Mouse (Mus musculus) brain, embryonic 14.5 days (tissue): ENCODE measurements around the gene Nedd9. TPM values are rescaled to one million over a fixed set of nuclear protein-coding genes. Genes with fewer than 3 reads are reported as not detected.

Source experiments
- DNase-seq: peaks from one replicate; pipeline ENCODE4 v3.0.0-alpha.2; 2011; ENCODE audit warnings: low read depth
- CTCF ChIP-seq: fragments of 200-500 bp; IDR thresholded peaks from 2 replicates; pipeline ENCODE4 v1.5.1; 2012; ENCODE audit warnings: inconsistent platforms, mild to moderate bottlenecking, moderate library complexity, borderline replicate concordance; ENCODE audit not compliant: insufficient read depth, insufficient read length; ENCODE audit errors: extremely low read depth
- POLR2A ChIP-seq: fragments of 200-500 bp; IDR thresholded peaks from 2 replicates; pipeline ENCODE4 v1.6.1; 2012; ENCODE audit warnings: mild to moderate bottlenecking, inconsistent platforms, borderline replicate concordance; ENCODE audit not compliant: poor library complexity, insufficient read depth, insufficient read length, severe bottlenecking; ENCODE audit errors: extremely low read depth
- polyA plus RNA-seq: library from polyadenylated mRNA; depleted of rRNA; stranded (reverse); fragments of >200 nt; gene quantifications from 2 replicates; pipeline ENCODE4 v1.2.3, GENCODE M21; 2012

Gene Nedd9
- polyA plus RNA-seq, 1 experiment, result 14.1 TPM

GRCm38 (mm10) chr13:41490282-41490681, 3.1 kb upstream of the Nedd9 start:
- TF ChIP-seq POLR2A, result no peak
- TF ChIP-seq CTCF, result no peak
- no peak for DNase-seq

- TF ChIP-seq POLR2A, result no peak
- no peak for TF ChIP-seq CTCF
- DNase-seq, result peak; percentile 43
Measured at GRCm38 (mm10) chr13:41489705-41490275, 2.6 kb upstream of the Nedd9 start.

- no peak for TF ChIP-seq POLR2A
- no peak for TF ChIP-seq CTCF
- DNase-seq, result no peak
Measured at GRCm38 (mm10) chr13:41487409-41487743, 214 bp upstream of the Nedd9 start.

- TF ChIP-seq POLR2A, result no peak
- TF ChIP-seq CTCF, result no peak
- no peak for DNase-seq
Measured at GRCm38 (mm10) chr13:41483966-41484365, 3.2 kb downstream of the Nedd9 start.

GRCm38 (mm10) chr13:41482408-41483011, 4.7 kb downstream of the Nedd9 start:
- no peak for TF ChIP-seq CTCF
- no peak for TF ChIP-seq POLR2A
- peak; percentile 48 for DNase-seq

GRCm38 (mm10) chr13:41479737-41480435, 7.3 kb downstream of the Nedd9 start:
- TF ChIP-seq CTCF, result no peak
- no peak for TF ChIP-seq POLR2A
- no peak for DNase-seq

- no peak for DNase-seq
- no peak for TF ChIP-seq CTCF
- no peak for TF ChIP-seq POLR2A
Measured at GRCm38 (mm10) chr13:41476216-41476615, 10.9 kb downstream of the Nedd9 start.

- TF ChIP-seq CTCF, result no peak
- TF ChIP-seq POLR2A, result no peak
- no peak for DNase-seq
Measured at GRCm38 (mm10) chr13:41474365-41474764, 12.8 kb downstream of the Nedd9 start.

- no peak for DNase-seq
- TF ChIP-seq CTCF (no peak), POLR2A (no peak)
Measured at GRCm38 (mm10) chr13:41473504-41473903, 13.7 kb downstream of the Nedd9 start.

GRCm38 (mm10) chr13:41472878-41473424, 14.2 kb downstream of the Nedd9 start:
- DNase-seq, result no peak
- TF ChIP-seq CTCF (no peak), POLR2A (no peak)

GRCm38 (mm10) chr13:41468277-41468676, 18.9 kb downstream of the Nedd9 start:
- no peak for TF ChIP-seq POLR2A
- no peak for TF ChIP-seq CTCF
- DNase-seq, result peak; percentile 31
